Mouse (Mus musculus) forebrain, embryonic 14.5 days (tissue): ENCODE measurements around the gene Gm2888. TPM values are rescaled to one million over a fixed set of nuclear protein-coding genes. Genes with fewer than 3 reads are reported as not detected.
"Not testable (repeated sequence)": the region's sequence is repeated elsewhere in the genome, so short reads cannot be mapped to it uniquely, and the experiment has no call there.

Source experiments
- ATAC-seq: fragments of 200-750 bp; cut with Nextera tagmentation; 2 replicates; pipeline ENCODE4 v1.8.0; 2017; ENCODE audit warnings: mild to moderate bottlenecking, moderate library complexity
- DNase-seq: peaks from one replicate; pipeline ENCODE4 v3.0.0-alpha.2; 2015; ENCODE audit warnings: low spot score
- H3K27ac ChIP-seq: fragments of 300-500 bp; sonication (generic); 2 replicates; pipeline ENCODE4 v1.5.1; 2014; ENCODE audit warnings: low read depth, mild to moderate bottlenecking, control low read depth, low read length, moderate library complexity
- H3K27me3 ChIP-seq: fragments of 300-500 bp; sonication (generic); replicated peaks from 2 replicates; pipeline ENCODE4 v1.6.1; 2014; ENCODE audit warnings: low read length, control low read depth, mixed read lengths; ENCODE audit not compliant: control insufficient read depth, insufficient read depth
- H3K36me3 ChIP-seq: fragments of 300-500 bp; sonication (generic); 2 replicates; pipeline ENCODE4 v1.6.1; 2014; ENCODE audit warnings: low read length, control low read depth; ENCODE audit not compliant: control insufficient read depth, insufficient read depth
- H3K4me1 ChIP-seq: fragments of 300-500 bp; sonication (generic); 2 replicates; pipeline ENCODE4 v1.6.1; 2014; ENCODE audit warnings: antibody characterized with exemption, low read length, control low read depth; ENCODE audit not compliant: control insufficient read depth, insufficient read depth
- H3K4me2 ChIP-seq: fragments of 300-500 bp; sonication (generic); 2 replicates; pipeline ENCODE4 v1.6.1; 2014; ENCODE audit warnings: mild to moderate bottlenecking, control low read depth, low read length
- H3K4me3 ChIP-seq: fragments of 300-500 bp; sonication (generic); 2 replicates; pipeline ENCODE4 v1.5.1; 2014; ENCODE audit warnings: low read depth, low read length, control low read depth
- H3K9ac ChIP-seq: fragments of 300-500 bp; sonication (generic); 2 replicates; pipeline ENCODE4 v1.6.1; 2014; ENCODE audit warnings: mild to moderate bottlenecking, low read length, control low read depth, moderate library complexity
- H3K9me3 ChIP-seq: fragments of 300-500 bp; sonication (generic); replicated peaks from 2 replicates; pipeline ENCODE4 v1.6.1; 2016; ENCODE audit warnings: low read length, control low read depth, mixed read lengths; ENCODE audit not compliant: control insufficient read depth
- WGBS: fragments of 180-500 bp; shearing (Covaris S2); extraction: QIAGEN DNeasy Blood & Tissue Kit; methylation state at CpG from one replicate; pipeline ENCODE4 v1.1.7; 2014; 5-methylcytosine and 5-hydroxymethylcytosine counted together
- polyA plus RNA-seq: library from polyadenylated mRNA; unstranded; fragments of >200 nt; fragmentation: Nextera tagmentation; extraction: Ambion mirVana; gene quantifications from 2 replicates; pipeline ENCODE4 v1.2.1, GENCODE M21; 2014

Gm2888 gene
- not detected in 2 replicates for polyA plus RNA-seq

DNA sequence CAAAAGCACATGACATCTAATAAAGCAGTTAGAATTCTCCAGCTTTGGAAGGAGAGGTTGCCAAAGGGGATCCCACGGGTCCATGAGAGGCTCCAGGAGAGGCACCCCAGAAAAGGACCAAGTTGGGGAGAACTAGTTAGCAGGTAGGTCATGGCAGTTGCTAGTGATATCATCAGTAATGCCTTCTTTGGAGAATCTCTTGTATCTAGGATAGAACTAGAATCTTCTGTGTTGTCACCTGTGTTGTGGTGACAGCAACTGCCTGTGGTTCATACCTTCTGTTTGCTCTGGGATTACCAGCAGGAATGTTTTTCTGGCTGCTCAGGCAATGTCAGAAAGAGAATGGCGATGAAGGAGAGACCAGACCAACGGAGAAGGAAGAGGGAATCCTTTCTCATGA is at the start of gene Gm2888:
Gene Gm2888 (plus strand): TSS at position 301 of the 400 bp plus-strand sequence.
- ATAC-seq, H3K9ac ChIP-seq, H3K4me3 ChIP-seq, H3K36me3 ChIP-seq, DNase-seq, H3K9me3 ChIP-seq, H3K27me3 ChIP-seq, H3K27ac ChIP-seq, H3K4me1 ChIP-seq, H3K4me2 ChIP-seq: not testable (repeated sequence)
- 84% methylated on average over 2 of the region's 3 CpGs for WGBS

DNA sequence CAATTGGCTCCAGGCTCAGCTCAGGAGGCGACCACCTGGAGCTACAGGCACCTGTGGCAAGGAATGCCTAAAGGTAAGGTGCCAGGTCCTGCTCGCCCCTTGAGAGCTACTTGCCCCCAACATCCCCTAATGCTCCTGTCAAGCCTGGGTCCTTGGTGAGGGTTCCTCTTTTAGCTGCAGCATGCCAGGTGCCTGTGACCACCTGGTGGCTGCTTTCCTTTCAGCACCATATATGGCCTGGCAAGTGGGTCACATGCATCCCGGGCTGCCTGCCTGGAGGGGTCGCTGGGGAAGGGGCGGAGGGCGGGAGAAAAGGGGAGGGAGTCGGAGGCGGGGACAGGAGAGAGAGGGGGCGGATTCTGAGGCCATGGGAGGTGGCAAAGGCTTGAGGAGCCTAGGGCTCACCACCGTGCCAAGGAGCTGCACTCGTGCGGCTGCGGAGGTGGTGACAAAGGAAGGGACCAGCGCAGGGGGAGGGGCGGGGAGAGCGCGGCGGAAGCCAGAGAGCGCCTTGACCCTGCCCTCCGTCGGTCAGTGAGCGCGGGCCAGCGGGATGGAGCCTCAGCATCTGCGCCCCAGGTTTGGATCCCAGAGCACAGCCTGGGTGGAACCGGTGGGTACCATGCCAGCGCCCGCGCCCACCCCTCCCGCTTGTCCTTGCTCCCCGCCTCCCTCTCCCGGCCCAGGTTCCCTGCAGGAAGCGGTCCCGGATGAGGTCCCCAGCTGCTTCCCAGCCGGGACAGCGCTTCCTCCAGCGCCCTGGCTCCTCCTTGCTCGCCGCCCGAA is 19.1 kb downstream of the Gm2888 start, which contains the start of gene Gm2897:
Gene Gm2897 (plus strand): TSS at position 559 of the 786 bp plus-strand sequence.
- H3K4me1 ChIP-seq, H3K27me3 ChIP-seq, H3K9me3 ChIP-seq, H3K36me3 ChIP-seq, H3K27ac ChIP-seq: not testable (repeated sequence)
- DNase-seq: peak; percentile 55
- Histone ChIP-seq H3K4me3 (peak within 1 kb of the TSS; percentile 42), H3K4me2 (peak within 1 kb of the TSS; percentile 56), H3K9ac (peak within 1 kb of the TSS; percentile 62)
- WGBS: 3% methylated on average over 30 of the region's 40 CpGs
- peak; percentile 75; the same call in 1 of the 2 replicates for ATAC-seq

DNA sequence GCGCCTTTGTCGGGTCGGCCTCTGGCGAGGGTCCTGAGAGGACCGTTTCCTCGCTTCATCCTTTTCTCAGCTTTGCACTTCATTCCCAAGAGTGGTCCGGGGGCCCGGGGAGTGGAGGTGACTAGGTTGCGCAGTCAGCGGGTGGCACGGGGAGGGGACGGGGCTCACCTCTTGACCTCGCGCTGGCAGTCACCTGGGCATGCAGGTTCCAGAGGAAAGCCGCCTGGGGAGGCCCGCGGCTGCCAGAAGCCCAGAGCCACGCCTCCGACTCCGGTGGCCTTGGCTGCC is 19.7 kb downstream of the Gm2888 start:
- Histone ChIP-seq H3K4me2 (peak overlapping the region; percentile 56), H3K9ac (peak overlapping the region; percentile 62), H3K4me3 (peak overlapping the region; percentile 42)
- DNase-seq: peak; percentile 1
- H3K27ac ChIP-seq, ATAC-seq, H3K4me1 ChIP-seq, H3K9me3 ChIP-seq, H3K27me3 ChIP-seq, H3K36me3 ChIP-seq: not testable (repeated sequence)
- WGBS: 3% methylated on average over 11 of the region's 20 CpGs

DNA sequence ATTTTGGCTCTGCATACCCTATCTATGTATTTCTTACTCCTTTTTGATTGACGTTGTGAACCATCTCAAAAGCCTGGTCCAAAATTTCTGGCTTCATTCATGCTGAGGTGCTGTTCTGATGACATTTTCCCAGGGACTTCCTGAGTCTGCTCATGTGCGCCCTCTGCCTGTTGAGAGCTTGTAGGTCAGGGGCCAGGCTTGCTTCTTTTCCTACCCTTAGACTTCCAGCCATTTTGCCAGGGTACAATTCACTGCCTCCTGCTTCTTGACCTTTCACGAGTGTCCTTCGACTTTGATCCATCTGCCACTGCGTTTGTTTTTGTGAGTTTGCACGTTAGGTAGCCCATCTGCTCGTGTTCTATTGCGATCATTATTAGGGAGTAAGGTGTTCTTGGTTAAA is 20.3 kb downstream of the Gm2888 start:
- DNase-seq, H3K4me3 ChIP-seq, H3K27me3 ChIP-seq, H3K27ac ChIP-seq, H3K9ac ChIP-seq, H3K36me3 ChIP-seq, H3K9me3 ChIP-seq, ATAC-seq, H3K4me1 ChIP-seq: not testable (repeated sequence)
- WGBS: 1% methylated on average over 5 of the region's 8 CpGs
- peak overlapping the region; percentile 56; the same call in 1 of the 2 replicates for H3K4me2 ChIP-seq

Other genes starting within 250 kb of the Gm2888 start
- gene Gm2897, start 19.3 kb downstream of the Gm2888 start, polyA plus RNA-seq: 8.9 and 10.0 TPM in 2 replicates
- gene Gm10340, start 104.0 kb downstream of the Gm2888 start, polyA plus RNA-seq: not detected in 2 replicates
- gene Gm5795, start 158.3 kb downstream of the Gm2888 start, polyA plus RNA-seq: not detected in 2 replicates
- gene D830030K20Rik, start 178.5 kb downstream of the Gm2888 start, polyA plus RNA-seq: 12.8 and 14.3 TPM in 2 replicates